Mouse (Mus musculus) heart, postnatal 0 days (tissue): Measurements from ENCODE around the gene Fmc1.

Experiments
- CTCF ChIP-seq: IDR thresholded peaks from 2 replicates; pipeline ENCODE4 v1.5.1; 2016; ENCODE audit warnings: antibody characterized with exemption, control low read depth, low read depth
- EP300 ChIP-seq: IDR thresholded peaks from 2 replicates; pipeline ENCODE4 v1.6.1; 2016; ENCODE audit warnings: antibody characterized with exemption, low read depth

- TF ChIP-seq CTCF = no peak
- TF ChIP-seq EP300 = 0 out of 2 replicates have a peak, but pooled peaks have one; percentile 16
These were observed 18.8 kb downstream of the Fmc1 start for GRCm38 (mm10) chr6:38551989-38552635.
